Mouse (Mus musculus) spleen, adult 2 months (tissue): Measurements from ENCODE around the gene Lnx2.

Experiments used
- CTCF ChIP-seq: fragments of 200-500 bp; IDR thresholded peaks from 2 replicates; pipeline ENCODE4 v1.5.1; 2011; ENCODE audit warnings: mild to moderate bottlenecking, inconsistent platforms; ENCODE audit not compliant: insufficient read depth, insufficient read length, insufficient replicate concordance; ENCODE audit errors: extremely low read depth
- POLR2A ChIP-seq: fragments of 200-500 bp; IDR thresholded peaks from 2 replicates; pipeline ENCODE4 v1.6.1; 2011; ENCODE audit warnings: low read depth, low read length, inconsistent platforms

GRCm38 (mm10) chr5:147117027-147117426 is 40.6 kb upstream of the Lnx2 start:
- TF ChIP-seq CTCF: no peak
- TF ChIP-seq POLR2A: no peak
